Mouse (Mus musculus) lung, postnatal 25 days (tissue): Measurements from ENCODE around the gene Ccdc137.

Experiments used
- DNase-seq: peaks from one replicate; pipeline ENCODE4 v3.0.0; 2022; ENCODE audit warnings: low spot score

The Ccdc137 gene

GRCm38 (mm10) chr11:120458847-120459597, 1.1 kb downstream of the Ccdc137 start:
- no peak for DNase-seq

GRCm38 (mm10) chr11:120463536-120463935, 5.6 kb downstream of the Ccdc137 start:
- no peak for DNase-seq

GRCm38 (mm10) chr11:120464365-120464764, 6.5 kb downstream of the Ccdc137 start:
- no peak for DNase-seq

DNA sequence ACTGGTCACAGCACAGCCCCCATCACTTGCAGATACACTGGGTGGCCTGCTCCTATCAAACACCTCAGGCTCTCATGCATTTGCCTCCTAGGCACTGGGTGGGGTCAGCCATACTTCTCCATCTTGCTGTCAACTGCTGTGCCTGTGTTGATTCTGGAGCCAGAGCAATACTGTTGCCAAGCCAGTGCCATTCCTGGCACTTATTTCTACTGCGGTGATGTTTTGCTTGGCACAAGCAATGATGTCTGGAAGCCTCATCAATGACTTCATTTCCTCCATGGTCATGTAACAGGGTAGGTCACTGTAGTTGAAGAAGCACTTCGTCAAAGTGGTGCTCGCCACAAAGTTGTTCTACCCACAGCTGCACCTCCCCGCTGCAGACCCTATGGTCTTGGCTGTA, 7.6 kb downstream of the Ccdc137 start:
- no peak for DNase-seq

DNA sequence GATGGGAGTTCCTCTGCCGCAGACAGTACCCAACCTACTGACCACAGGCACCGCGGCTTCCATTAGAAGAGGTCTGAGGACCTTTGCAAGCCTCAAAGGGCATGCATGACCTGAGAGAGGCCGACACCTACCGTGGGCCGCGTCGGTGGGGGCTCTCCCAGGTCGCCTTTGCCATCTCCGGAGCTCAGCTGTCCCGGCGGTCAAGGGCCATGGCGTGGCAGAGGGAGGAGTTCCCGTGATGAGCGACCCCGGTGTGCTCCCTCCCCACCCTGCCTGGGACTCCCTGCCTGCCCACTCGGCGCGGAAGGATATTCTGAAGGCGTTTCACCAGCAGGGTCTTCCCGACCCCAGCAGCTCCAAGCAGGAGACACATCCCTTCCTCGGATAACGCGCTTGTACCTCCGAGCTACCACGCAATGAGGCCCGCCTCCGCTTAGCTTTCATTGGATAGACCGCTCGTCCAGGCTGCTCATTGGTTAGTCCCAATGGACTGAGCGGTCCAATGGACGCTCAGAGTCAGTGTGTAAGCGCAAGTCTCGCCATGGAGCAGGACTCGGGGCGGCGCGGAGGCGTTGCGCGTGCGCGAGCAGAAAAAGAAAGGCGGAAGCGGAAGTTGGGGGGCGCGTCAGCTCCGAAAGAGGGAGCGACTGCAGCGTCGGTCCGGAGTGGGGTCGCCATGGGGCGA, 9.3 kb downstream of the Ccdc137 start, which contains the start of gene Arl16:
Arl16 (minus strand) TSS at position 557 of the 685 bp plus-strand sequence.
- DNase-seq = peak; percentile 96

DNA sequence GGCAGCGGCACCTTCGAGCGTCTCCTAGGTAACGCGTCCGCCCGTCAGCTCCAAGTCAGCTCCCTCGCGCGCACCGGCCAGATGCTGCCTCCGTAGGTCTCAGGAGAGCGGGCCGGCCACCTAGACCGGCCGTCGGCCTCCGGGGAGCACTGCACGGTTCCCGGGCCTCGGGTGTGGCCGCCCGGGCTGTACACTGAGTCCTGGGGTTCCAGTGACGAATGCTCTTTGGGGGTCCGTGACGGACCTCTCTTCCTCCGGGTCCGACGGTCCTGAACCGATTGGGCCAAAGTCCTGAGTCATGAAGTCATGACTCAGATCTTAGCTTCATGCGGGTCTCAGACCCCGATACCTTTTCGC, 9.8 kb downstream of the Ccdc137 start:
- DNase-seq = no peak

- DNase-seq = no peak
Measured at GRCm38 (mm10) chr11:120472052-120472451, 14.1 kb downstream of the Ccdc137 start.

- DNase-seq = no peak
Measured at GRCm38 (mm10) chr11:120483448-120483934, 25.6 kb downstream of the Ccdc137 start.

- DNase-seq = peak; percentile 90
Measured at GRCm38 (mm10) chr11:120484265-120484981, 26.5 kb downstream of the Ccdc137 start, which contains the start of gene Mrpl12. Gene Mrpl12 (plus strand): TSS chr11:120484613.

DNA sequence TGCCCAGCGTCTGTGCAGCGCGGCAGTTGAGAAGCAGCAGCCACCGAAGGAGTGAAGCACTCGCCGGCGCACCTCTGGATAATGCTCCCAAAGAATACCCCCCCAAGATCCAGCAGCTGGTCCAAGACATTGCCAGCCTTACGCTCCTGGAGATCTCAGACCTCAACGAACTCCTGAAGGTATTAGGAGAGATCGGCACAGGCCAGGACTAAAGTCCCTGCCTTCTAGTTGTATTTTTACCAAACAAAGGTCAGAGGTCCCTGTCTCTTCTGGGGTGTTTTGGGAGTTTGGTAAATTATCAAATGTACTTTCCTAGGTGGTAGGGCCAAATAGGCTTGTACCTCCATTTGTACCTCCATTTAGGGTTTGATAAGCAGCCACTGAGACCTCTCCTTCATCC, 27.3 kb downstream of the Ccdc137 start:
- no peak for DNase-seq

- DNase-seq = no peak
Measured at GRCm38 (mm10) chr11:120488516-120488915, 30.6 kb downstream of the Ccdc137 start.

DNA sequence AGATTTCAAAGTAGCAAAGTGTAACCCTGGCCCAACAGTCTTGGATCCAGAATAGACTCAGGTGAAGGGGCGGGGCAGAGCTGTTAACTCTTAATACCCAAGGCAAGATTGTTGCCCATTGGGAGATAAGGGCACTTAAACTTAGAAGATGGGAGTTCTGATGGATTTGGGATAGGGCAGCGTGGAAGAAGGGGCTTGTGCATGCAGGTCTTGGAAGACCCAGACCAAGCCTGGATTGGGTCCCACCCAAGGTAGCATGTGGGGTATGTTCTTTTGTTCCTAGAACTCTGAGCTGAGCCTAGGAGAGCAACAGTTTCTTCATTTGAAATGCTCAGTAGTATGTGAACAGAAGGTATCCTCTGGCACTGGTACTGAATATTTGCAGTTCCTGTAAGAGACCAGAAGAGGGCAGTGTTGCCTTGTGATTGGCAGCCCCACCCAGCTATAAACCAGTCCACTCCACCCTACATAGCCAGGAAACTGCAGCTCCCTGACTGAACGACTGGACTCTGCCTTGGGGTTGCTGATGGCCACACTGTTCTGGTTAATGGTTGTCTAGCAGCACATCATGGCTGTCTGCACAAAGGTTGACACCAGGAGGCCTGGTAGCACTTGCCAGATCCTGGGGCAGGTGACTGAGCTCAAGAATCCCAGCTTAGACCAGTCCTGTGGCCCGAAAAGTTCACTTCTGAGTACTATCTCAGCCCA, 31.3 kb downstream of the Ccdc137 start:
- DNase-seq = peak; percentile 87

- DNase-seq = no peak
Measured at GRCm38 (mm10) chr11:120490291-120491046, 32.6 kb downstream of the Ccdc137 start.

GRCm38 (mm10) chr11:120491317-120492023, 33.6 kb downstream of the Ccdc137 start, which contains the start of gene Slc25a10:
Gene Slc25a10 (plus strand): TSS chr11:120491840.
- DNase-seq = peak; percentile 92

DNA sequence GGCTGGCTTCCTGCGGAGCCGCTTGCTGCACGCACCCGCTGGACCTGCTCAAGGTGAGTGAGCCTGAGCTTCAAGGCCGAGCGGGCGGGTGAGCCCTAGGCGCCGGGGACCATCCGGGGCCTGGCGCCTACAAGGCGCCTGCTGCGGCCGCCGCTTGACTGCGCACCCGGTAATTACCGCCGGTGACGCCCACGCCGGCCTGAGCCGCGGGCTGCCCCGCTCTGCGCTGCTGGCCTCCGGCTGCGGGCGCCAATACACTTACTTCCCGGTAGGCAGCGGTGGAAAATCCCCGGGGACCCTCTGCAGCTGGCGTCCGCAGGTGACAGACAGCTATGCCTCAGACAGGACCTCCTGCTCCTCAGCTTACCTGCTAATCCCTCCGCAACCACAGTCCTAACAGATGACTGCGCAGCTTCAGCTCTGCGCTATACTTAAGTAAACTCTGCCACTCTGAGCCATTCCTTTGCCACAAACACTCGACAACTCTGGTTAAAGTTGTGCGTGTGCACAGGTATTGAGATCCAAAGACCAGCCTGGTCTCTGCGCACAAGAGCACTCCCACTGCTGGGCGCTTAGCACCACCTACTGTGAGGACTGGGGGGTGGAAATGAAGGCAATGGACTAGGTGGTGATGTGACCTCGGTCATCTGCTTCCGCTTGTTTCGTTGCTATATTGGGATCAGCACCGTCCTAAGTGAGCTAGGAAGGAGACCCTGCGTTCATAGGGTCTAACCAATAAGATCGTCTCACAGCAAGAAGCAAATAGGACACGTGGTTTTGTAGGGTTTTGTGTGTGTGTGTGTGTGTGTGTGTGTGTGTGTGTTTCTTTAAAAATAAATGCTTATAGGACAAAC, 34.3 kb downstream of the Ccdc137 start:
- DNase-seq = no peak

GRCm38 (mm10) chr11:120492878-120493203, 34.9 kb downstream of the Ccdc137 start:
- no peak for DNase-seq

DNA sequence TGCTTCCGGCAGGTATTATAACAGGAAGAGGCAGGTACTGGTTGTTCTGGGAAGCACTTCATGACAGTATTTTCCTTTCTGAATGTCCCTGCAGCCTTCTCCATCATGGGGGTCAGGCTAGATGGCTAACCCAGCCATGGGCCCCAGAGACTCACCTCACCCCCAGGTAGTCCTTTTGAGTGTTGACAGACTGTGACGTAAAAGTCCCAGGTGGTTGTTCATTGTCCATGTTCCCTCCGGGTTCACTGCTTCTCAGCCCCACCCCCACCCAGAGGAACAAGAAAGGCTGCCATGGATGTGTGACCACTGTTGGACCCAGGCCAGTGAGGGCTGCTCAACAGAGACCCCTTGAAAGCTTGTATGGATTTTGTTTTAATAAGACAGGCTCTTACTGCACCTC, 35.4 kb downstream of the Ccdc137 start:
- DNase-seq = no peak

GRCm38 (mm10) chr11:120493911-120494310, 36.0 kb downstream of the Ccdc137 start:
- no peak for DNase-seq

DNA sequence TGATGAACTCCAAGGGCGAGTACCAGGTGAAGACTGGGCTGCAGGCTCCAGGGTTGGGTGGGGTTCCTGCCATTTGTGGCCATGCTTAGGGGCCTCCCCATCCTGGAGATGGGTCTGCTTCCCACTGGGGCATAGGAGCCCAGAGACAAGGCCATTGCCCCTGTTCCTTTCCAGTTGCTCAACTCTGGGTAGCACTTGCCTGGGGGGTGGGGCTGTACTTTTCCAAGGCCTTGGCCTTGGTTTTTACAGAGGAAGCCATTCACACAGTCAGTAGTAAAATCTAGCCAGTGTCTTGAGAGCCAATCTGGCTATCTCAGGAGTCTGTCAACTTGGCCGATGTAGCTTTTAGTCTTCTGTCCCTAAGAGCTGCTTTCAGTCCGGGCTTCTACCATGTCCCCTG, 39.5 kb downstream of the Ccdc137 start:
- DNase-seq = no peak

DNA sequence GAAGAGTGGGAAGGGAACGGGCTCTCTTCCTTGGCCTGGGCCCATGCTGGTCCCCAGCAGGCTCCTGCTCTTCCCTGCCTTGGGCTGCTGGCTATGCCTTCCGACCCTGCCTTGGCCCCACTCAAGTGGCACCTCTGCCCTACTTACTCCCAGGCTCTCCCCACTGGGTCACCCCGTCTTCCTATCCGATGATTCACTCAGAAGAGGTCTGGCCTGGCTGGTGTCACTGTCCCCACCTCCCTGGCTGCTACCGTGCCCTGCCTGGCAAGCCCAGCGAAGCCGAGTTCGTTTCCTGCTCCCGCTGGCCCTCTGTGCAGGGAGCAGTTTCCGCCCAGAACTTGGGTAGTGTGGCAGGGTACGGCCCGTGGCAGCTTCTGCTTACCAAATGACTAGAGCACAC, 40.3 kb downstream of the Ccdc137 start:
- no peak for DNase-seq
